Mouse (Mus musculus) cerebellum, adult 2 months (tissue): ENCODE data around the gene 4930519P11Rik. TPM values are rescaled to one million over a fixed set of nuclear protein-coding genes. Genes with fewer than 3 reads are reported as not detected.

ENCODE experiments used
- DNase-seq, 2 experiments: peaks; one replicate each; pipeline ENCODE4 v3.0.0; 2021
- H3K27ac ChIP-seq: fragments of 200-500 bp; 2 replicates; pipeline ENCODE4 v1.5.1; 2012; ENCODE audit warnings: low read length, control low read depth, inconsistent platforms; ENCODE audit not compliant: insufficient read depth
- H3K27me3 ChIP-seq: fragments of 200-500 bp; 2 replicates; pipeline ENCODE4 v1.6.1; 2012; ENCODE audit warnings: inconsistent platforms, mild to moderate bottlenecking, low read length, moderate library complexity; ENCODE audit not compliant: control insufficient read depth, insufficient read depth
- H3K4me1 ChIP-seq: fragments of 200-500 bp; 2 replicates; pipeline ENCODE4 v1.6.1; 2011; ENCODE audit warnings: low read length; ENCODE audit not compliant: control insufficient read depth, insufficient read depth
- H3K4me3 ChIP-seq: fragments of 200-500 bp; replicated peaks from 2 replicates; pipeline ENCODE3; 2011; ENCODE audit warnings: mild to moderate bottlenecking, low read depth, low read length, control low read depth; ENCODE audit not compliant: insufficient read depth
- CTCF ChIP-seq: fragments of 200-500 bp; IDR thresholded peaks from 2 replicates; pipeline ENCODE4 v1.5.1; 2011; ENCODE audit warnings: low read depth, mild to moderate bottlenecking, control low read depth, low read length, moderate library complexity, borderline replicate concordance; ENCODE audit not compliant: insufficient read depth
- POLR2A ChIP-seq: fragments of 200-500 bp; IDR thresholded peaks from 2 replicates; pipeline ENCODE4 v1.6.1; 2011; ENCODE audit warnings: low read length, control low read depth, borderline replicate concordance; ENCODE audit not compliant: insufficient read depth
- WGBS: fragments of 180-500 bp; shearing (Covaris S2); methylation state at CpG from one replicate; pipeline ENCODE4 v1.1.7; 2018; 5-methylcytosine and 5-hydroxymethylcytosine counted together
- polyA plus RNA-seq: library from polyadenylated mRNA; depleted of rRNA; stranded (reverse); fragments of >200 nt; gene quantifications from 2 replicates; pipeline ENCODE4 v1.2.3, GENCODE M21; 2012

4930519P11Rik gene
- polyA plus RNA-seq, 1 experiment: not detected

DNA sequence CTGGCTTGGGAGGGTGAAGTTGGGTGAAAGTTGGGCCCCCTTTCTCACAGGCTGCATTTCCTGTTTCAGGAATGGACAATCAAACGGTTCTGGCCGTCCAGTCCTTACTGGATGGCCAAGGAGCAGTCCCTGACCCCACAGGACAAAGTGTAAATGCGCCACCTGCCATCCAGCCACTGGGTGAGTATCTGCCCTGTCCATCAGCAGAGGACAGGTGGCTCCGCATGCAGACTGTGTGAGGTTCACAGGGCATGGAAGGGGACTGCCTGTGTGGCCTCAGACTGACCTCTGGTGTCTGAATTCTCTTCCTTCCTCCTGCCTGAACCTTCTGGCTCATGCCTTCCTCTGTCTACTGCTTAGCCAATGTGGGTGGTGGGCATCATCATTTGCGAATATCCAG lies 8.4 kb upstream of the 4930519P11Rik start:
- Histone ChIP-seq H3K4me3 (no peak overlapping the region), H3K4me1 (no peaks in the 10 kb centered on the region), H3K27ac (no peak overlapping the region), H3K27me3 (no peaks in the 10 kb centered on the region)
- WGBS: 82% methylated on average over 5 of the region's 5 CpGs
- no peak for DNase-seq
- no peak for TF ChIP-seq POLR2A
- no peak for TF ChIP-seq CTCF

DNA sequence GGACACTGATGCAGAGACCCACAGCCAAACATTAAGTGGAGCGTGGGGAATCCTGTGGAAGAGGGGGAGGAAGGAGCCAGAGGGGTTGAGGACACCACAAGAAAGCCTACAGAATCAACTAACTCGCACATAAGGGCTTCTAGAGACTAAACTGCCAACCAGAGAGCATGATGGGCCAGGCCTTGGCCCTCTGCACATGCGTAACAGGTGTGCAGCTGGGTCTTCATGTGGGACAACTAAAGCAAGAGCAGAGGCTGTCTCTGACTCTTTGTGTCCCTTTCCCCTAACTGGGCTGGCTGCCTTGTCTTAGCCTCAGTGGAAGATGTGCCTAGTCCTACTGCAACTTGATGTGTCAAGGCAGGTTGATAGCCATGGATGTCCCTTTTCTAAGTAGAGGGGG lies 3.8 kb upstream of the 4930519P11Rik start:
- WGBS: 86% methylated on average over 3 of the region's 3 CpGs
- peaks cover 6% of the 10 kb centered on the region; the same call in 1 of the 2 replicates for H3K4me1 ChIP-seq
- H3K4me3 ChIP-seq: no peak overlapping the region
- DNase-seq: no peak
- H3K27ac ChIP-seq: no peak overlapping the region
- TF ChIP-seq POLR2A (no peak), CTCF (no peak)
- H3K27me3 ChIP-seq: no peaks in the 10 kb centered on the region

DNA sequence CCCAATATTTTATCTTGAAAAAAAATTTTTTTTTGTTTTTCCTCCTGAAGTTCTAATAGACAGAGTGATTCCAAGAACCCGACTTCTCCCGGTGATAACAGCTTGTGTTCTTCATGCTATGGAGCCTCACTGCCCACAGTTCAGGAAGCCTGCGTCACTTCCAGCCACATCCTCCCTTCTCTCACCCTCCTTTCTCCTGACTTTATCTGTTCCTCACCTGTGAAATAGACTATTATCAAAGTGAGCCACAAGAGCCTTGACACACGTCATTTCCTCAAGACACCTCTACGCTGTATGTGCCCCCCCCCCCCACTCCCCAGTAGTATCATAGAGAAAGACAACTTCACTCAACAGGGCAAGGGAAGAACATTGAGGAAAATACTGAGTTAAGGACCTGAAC lies 2.4 kb upstream of the 4930519P11Rik start:
- Histone ChIP-seq H3K4me3 (peak overlapping the region; percentile 46), H3K27me3 (no peaks in the 10 kb centered on the region), H3K4me1 (peaks cover 6% of the 10 kb centered on the region; the same call in 1 of the 2 replicates), H3K27ac (peak overlapping the region; percentile 89; the same call in 1 of the 2 replicates)
- DNase-seq: no peak
- no peak for TF ChIP-seq POLR2A
- TF ChIP-seq CTCF: no peak
- 45% methylated on average over 5 of the region's 5 CpGs for WGBS

DNA sequence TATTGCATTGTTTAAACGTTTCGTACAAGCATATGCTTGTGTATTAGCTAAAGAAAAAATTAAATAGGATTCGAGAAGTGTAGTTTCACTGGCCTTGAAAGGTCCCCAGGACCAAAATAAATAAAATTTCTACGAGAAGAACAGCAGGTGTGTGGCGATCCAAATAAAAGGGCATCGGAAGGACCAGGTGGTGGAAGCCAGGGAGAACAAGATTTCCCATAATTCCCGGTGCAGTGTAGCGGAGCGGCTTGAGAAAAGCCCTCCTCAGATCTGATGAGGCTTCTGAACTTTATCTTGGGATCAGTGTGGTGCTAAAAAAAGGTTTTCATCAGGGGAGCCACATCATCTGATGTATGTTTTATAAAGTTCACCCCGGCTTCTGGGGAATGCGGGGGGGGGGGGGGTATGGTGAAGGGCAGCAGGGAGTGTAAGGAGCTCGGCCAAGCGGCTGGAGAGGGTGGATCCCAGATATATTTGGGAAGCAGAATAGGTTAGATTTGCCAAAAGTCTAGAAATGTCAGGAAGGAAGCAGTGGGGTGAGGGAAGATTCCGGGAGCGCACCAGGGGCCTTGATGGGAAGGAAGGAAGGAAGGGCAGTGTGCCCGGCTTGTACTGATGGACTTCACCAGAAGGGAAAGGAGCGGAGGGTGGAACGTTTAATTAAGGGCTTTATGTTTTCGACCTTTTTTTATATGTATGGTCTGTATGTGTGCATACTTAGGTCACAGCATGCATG lies 1.8 kb upstream of the 4930519P11Rik start:
- TF ChIP-seq CTCF (no peak), POLR2A (peak; percentile 22; the same call in 1 of the 2 replicates)
- Histone ChIP-seq H3K27me3 (no peaks in the 10 kb centered on the region), H3K4me3 (peak overlapping the region; percentile 48), H3K4me1 (peaks cover 6% of the 10 kb centered on the region; the same call in 1 of the 2 replicates), H3K27ac (peak overlapping the region; percentile 89)
- 9% methylated on average over 19 of the region's 19 CpGs for WGBS
- DNase-seq: peak; percentile 61 to 77

DNA sequence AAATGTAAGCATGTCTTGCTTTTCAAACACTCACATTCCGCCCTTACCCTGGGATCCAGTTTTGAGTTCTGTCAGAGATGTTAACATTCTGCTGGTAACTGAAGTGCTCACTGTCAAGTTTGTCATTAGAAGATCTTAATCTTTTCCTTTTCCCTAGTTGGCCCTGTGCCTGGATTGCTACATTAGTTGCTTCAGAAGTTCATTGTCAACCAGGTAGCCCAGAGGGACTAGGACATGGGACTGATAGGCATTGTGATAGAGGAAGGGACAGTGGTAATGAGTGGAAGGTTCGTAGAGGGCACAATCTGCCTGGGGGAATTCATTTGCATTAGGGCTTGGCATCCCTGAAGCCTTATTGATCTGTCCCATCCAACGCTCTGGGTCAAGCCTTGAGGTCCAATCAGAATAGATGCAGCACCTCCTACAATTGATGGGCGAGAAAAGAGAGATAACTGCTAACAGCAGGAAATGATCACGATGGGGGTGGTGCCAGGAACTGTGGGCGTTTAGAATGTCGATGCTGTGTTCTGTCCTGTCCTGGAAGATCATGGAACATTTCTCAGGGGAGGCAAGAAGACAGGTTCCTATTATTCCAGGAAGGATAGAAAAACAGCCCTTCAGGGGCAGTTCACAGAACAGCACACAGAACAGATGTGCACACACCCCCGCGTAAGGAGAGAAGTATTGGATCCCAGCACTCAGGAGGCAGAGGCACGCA lies 4.0 kb downstream of the 4930519P11Rik start:
- WGBS: 75% methylated on average over 10 of the region's 10 CpGs

DNA sequence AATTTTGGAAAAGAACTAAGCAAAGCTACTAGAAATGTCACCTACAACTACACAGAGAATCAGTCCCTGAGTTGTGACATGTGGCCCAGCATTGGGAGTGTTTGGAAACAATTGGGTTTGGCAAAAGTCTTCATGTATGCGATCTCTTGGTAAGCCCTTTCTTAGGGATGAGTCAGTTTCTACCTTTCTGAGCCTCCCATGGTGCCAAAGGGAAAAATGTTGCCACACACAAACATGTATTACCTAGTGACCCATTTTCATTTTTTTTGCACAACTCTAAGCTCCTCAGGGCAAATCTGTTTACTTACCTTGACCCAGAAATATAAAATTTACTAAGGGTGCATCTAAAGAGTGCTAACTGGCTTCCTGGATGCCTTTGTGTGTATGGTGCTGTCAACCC lies 6.3 kb downstream of the 4930519P11Rik start:
- H3K4me3 ChIP-seq: no peak overlapping the region
- H3K27me3 ChIP-seq: no peaks in the 10 kb centered on the region
- TF ChIP-seq POLR2A (no peak), CTCF (no peak)
- H3K27ac ChIP-seq: no peak overlapping the region
- WGBS: 70% methylated on average over 1 of the region's 1 CpGs
- DNase-seq: no peak
- H3K4me1 ChIP-seq: no peaks in the 10 kb centered on the region

More for the DNA sequence above, 4.0 kb downstream of the 4930519P11Rik start:
- no peaks in the 10 kb centered on the region for H3K27me3 ChIP-seq
- no peak overlapping the region for H3K27ac ChIP-seq
- H3K4me3 ChIP-seq: no peak overlapping the region
- H3K4me1 ChIP-seq: no peaks in the 10 kb centered on the region
- no peak for DNase-seq
- no peak for TF ChIP-seq CTCF
- TF ChIP-seq POLR2A: no peak

DNA sequence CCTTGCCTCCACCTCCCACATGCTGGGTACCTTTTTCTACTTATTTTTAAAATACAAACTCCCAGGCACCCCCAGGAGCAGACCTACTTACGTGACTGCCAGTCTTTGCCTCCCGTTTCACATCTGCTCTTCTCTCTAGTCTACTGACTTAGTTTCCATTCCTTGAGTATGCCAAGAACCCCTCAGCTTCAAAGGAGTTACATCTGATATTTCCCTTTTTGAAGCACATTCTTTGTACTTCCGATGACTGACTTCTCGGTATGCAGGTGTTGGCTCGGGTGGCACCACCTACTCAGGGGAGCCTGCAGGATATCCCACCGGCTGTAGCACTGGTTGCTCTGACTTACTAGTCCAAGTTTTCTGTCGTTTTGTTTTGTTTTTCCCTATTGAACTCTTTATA lies 9.1 kb downstream of the 4930519P11Rik start:
- H3K27ac ChIP-seq: no peak overlapping the region
- H3K4me3 ChIP-seq: peak overlapping the region; percentile 20
- TF ChIP-seq CTCF: no peak
- no peak for TF ChIP-seq POLR2A
- DNase-seq: no peak
- 41% methylated on average over 7 of the region's 7 CpGs for WGBS
- H3K4me1 ChIP-seq: no peaks in the 10 kb centered on the region
- no peaks in the 10 kb centered on the region for H3K27me3 ChIP-seq

DNA sequence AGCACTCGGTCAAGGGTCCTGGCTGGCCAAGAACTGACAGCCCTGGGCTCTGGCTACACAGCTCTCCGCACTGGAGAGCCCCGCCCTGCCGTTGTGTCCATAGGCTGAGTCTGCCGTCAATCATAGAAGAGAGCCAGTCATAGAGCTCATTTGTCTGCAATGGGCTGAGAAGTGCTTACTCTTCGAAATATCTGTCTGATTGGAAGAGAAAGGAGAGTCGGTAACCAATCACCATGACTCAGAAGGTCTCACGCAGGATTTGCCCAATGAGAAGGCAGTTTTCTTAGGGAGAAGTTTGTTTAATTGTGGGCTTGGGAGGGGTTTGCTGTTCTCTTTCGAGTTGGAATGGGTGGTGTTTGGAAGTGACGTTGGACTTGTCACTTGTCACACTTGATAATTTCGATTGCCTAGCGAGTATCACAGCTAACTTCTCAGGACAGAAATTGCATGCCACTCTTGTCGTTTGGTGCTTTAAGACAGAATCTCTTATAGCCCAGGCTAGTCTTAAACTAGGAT lies 9.5 kb downstream of the 4930519P11Rik start, which contains the start of gene Pxmp4:
Gene Pxmp4, minus strand, starts transcription at position 71 of the 516 bp plus-strand sequence.
- Histone ChIP-seq H3K27ac (peak within 1 kb of the TSS; percentile 75), H3K27me3 (no peaks in the 10 kb centered on the region), H3K4me3 (peak within 1 kb of the TSS; percentile 84), H3K4me1 (no peaks in the 10 kb centered on the region)
- under 1% methylated on average over 13 of the region's 13 CpGs for WGBS
- TF ChIP-seq POLR2A: peak; percentile 64; the same call in 1 of the 2 replicates
- no peak for TF ChIP-seq CTCF
- peak; percentile 99 to 100 for DNase-seq
